In genomic region chr13:85439581-85439980, GRCm38 (mm10) we compare ENCODE assay signal across 28 mouse cellular contexts.
"Had no signal": no experiment of that assay in that cellular context is flagged by ENCODE, and none has a peak within 500 bp of the region (broad histone marks: within the 10 kb centered on the region; RNA-seq: fewer than 3 reads in every experiment).

No protein-coding gene starts in this region.

- H3K4me1 ChIP-seq: embryonic facial prominence, embryonic 10.5 days; embryonic facial prominence, embryonic 12.5 days; embryonic facial prominence, embryonic 13.5 days; embryonic facial prominence, embryonic 15.5 days; forebrain, embryonic 10.5 days; forebrain, embryonic 12.5 days; forebrain, embryonic 13.5 days; forebrain, embryonic 15.5 days had no signal

- H3K9me3 ChIP-seq: embryonic facial prominence, embryonic 10.5 days; embryonic facial prominence, embryonic 12.5 days; embryonic facial prominence, embryonic 13.5 days; embryonic facial prominence, embryonic 15.5 days; forebrain, embryonic 10.5 days; forebrain, embryonic 12.5 days; forebrain, embryonic 13.5 days; forebrain, embryonic 15.5 days; heart, embryonic 10.5 days had no signal

- H3K27me3 ChIP-seq: embryonic facial prominence, embryonic 12.5 days; embryonic facial prominence, embryonic 13.5 days; embryonic facial prominence, embryonic 15.5 days; forebrain, embryonic 12.5 days; forebrain, embryonic 13.5 days; forebrain, embryonic 15.5 days had no signal

- H3K4me2 ChIP-seq: embryonic facial prominence, embryonic 12.5 days; embryonic facial prominence, embryonic 13.5 days; embryonic facial prominence, embryonic 15.5 days; forebrain, embryonic 12.5 days; forebrain, embryonic 13.5 days; forebrain, embryonic 15.5 days; heart, embryonic 11.5 days had no signal

- ATAC-seq: forebrain, embryonic 13.5 days; forebrain, embryonic 14.5 days; forebrain, embryonic 15.5 days; forebrain, embryonic 16.5 days; forebrain, postnatal 0 days had no signal

- H3K27ac ChIP-seq: embryonic facial prominence, embryonic 10.5 days; embryonic facial prominence, embryonic 12.5 days; embryonic facial prominence, embryonic 13.5 days; embryonic facial prominence, embryonic 15.5 days; forebrain, embryonic 10.5 days; forebrain, embryonic 12.5 days; forebrain, embryonic 13.5 days; forebrain, embryonic 15.5 days; gastrocnemius, adult 2 months; heart, adult 2 months; heart, embryonic 10.5 days had no signal

- H3K4me3 ChIP-seq: embryonic facial prominence, embryonic 10.5 days; embryonic facial prominence, embryonic 12.5 days; embryonic facial prominence, embryonic 13.5 days; embryonic facial prominence, embryonic 15.5 days; erythroblast, embryonic 14.5 days; forebrain, embryonic 10.5 days; forebrain, embryonic 12.5 days; forebrain, embryonic 13.5 days; forebrain, embryonic 15.5 days; gastrocnemius, adult 2 months; heart, adult 2 months; heart, embryonic 10.5 days had no signal

- H3K36me3 ChIP-seq: embryonic facial prominence, embryonic 10.5 days; embryonic facial prominence, embryonic 12.5 days; embryonic facial prominence, embryonic 13.5 days; embryonic facial prominence, embryonic 15.5 days; forebrain, embryonic 10.5 days; forebrain, embryonic 12.5 days; forebrain, embryonic 15.5 days; heart, embryonic 10.5 days had no signal

- DNase-seq: cerebellum, adult 9-10 months; cerebellum, adult 9-11 months; cerebellum, postnatal 10 days; cerebellum, postnatal 14 days; cerebellum, postnatal 25 days; cerebellum, postnatal 36 days; embryo, embryonic 11 days; forebrain, postnatal 0 days; gastrocnemius, adult 2 months; gastrocnemius, postnatal 10 days; gastrocnemius, postnatal 14 days; gastrocnemius, postnatal 25 days; gastrocnemius, postnatal 36 days; heart, adult 11 months; heart, adult 2 months had no signal

- H3K9ac ChIP-seq: embryonic facial prominence, embryonic 12.5 days; embryonic facial prominence, embryonic 13.5 days; embryonic facial prominence, embryonic 15.5 days; forebrain, embryonic 12.5 days; forebrain, embryonic 13.5 days; forebrain, embryonic 15.5 days; forebrain, postnatal 0 days had no signal
